Mouse (Mus musculus) heart, embryonic 10.5 days (tissue): ENCODE measurements around the gene Fmnl2. TPM values are rescaled to one million over a fixed set of nuclear protein-coding genes. Genes with fewer than 3 reads are reported as not detected.

ENCODE experiments used
- DNase-seq: peaks from one replicate; pipeline ENCODE4 v3.0.0-alpha.2; 2017; ENCODE audit warnings: low spot score
- H3K27ac ChIP-seq: fragments of 300-500 bp; sonication (generic); 2 replicates; pipeline ENCODE4 v1.5.1; 2016; ENCODE audit warnings: mild to moderate bottlenecking
- H3K27me3 ChIP-seq: fragments of 300-500 bp; sonication (generic); 2 replicates; pipeline ENCODE4 v1.6.1; 2016; ENCODE audit warnings: mild to moderate bottlenecking; ENCODE audit not compliant: poor library complexity, insufficient read depth, severe bottlenecking
- H3K36me3 ChIP-seq: fragments of 300-500 bp; sonication (generic); 2 replicates; pipeline ENCODE4 v1.6.1; 2016; ENCODE audit warnings: mild to moderate bottlenecking, moderate library complexity
- H3K4me1 ChIP-seq: fragments of 300-500 bp; sonication (generic); 2 replicates; pipeline ENCODE4 v1.6.1; 2016; ENCODE audit warnings: mild to moderate bottlenecking
- H3K4me3 ChIP-seq: fragments of 300-500 bp; sonication (generic); 2 replicates; pipeline ENCODE4 v1.5.1; 2016; ENCODE audit warnings: mild to moderate bottlenecking, moderate library complexity
- H3K9me3 ChIP-seq: fragments of 300-500 bp; sonication (generic); 2 replicates; pipeline ENCODE4 v1.6.1; 2016; ENCODE audit warnings: mild to moderate bottlenecking, moderate library complexity
- WGBS: fragments of 180-500 bp; shearing (Covaris S2); methylation state at CpG from one replicate; pipeline ENCODE4 v1.1.7; 2016; 5-methylcytosine and 5-hydroxymethylcytosine counted together
- polyA plus RNA-seq: library from polyadenylated mRNA; unstranded; fragments of >200 nt; fragmentation: Nextera tagmentation; extraction: Ambion mirVana; gene quantifications from 2 replicates; pipeline ENCODE4 v1.2.1, GENCODE M21; 2016

Gene Fmnl2
- polyA plus RNA-seq, 1 experiment from 2014 or later = 2.5 TPM

GRCm38 (mm10) chr2:52974056-52974455 is 116.4 kb downstream of the Fmnl2 start:
- no peaks in the 10 kb centered on the region for H3K9me3 ChIP-seq
- 83% methylated on average over 6 of the region's 6 CpGs for WGBS
- no peaks in the 10 kb centered on the region for H3K27me3 ChIP-seq
- no peak for DNase-seq
- H3K36me3 ChIP-seq = no peaks in the 10 kb centered on the region
- H3K4me1 ChIP-seq = no peaks in the 10 kb centered on the region; the same call in 1 of the 2 replicates
- H3K4me3 ChIP-seq = no peak overlapping the region
- H3K27ac ChIP-seq = no peak overlapping the region

DNA sequence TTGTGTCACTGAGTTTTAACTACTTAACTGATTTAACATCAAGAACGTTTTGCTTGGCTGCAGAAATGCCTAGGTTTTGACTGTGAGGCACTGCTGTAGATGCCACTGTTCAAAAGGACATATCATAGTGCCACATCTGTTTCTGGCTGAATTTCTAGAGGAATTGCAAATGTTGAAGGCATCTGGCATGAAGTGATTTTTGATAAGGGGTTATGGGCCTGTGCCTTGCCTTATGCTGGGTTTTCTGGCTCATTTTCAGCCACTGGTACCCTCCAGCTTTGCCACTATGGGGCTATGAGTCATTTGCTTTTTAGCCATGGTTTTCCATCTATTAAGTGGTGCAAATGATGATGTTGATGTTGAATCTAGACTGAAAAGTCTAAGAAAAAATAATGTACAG is 117.1 kb downstream of the Fmnl2 start:
- no peaks in the 10 kb centered on the region for H3K9me3 ChIP-seq
- no peak overlapping the region for H3K4me3 ChIP-seq
- no peaks in the 10 kb centered on the region for H3K36me3 ChIP-seq
- H3K27me3 ChIP-seq = no peaks in the 10 kb centered on the region
- no peaks in the 10 kb centered on the region; the same call in 1 of the 2 replicates for H3K4me1 ChIP-seq
- WGBS = 71% methylated on average over 1 of the region's 1 CpGs
- DNase-seq = no peak
- H3K27ac ChIP-seq = no peak overlapping the region

DNA sequence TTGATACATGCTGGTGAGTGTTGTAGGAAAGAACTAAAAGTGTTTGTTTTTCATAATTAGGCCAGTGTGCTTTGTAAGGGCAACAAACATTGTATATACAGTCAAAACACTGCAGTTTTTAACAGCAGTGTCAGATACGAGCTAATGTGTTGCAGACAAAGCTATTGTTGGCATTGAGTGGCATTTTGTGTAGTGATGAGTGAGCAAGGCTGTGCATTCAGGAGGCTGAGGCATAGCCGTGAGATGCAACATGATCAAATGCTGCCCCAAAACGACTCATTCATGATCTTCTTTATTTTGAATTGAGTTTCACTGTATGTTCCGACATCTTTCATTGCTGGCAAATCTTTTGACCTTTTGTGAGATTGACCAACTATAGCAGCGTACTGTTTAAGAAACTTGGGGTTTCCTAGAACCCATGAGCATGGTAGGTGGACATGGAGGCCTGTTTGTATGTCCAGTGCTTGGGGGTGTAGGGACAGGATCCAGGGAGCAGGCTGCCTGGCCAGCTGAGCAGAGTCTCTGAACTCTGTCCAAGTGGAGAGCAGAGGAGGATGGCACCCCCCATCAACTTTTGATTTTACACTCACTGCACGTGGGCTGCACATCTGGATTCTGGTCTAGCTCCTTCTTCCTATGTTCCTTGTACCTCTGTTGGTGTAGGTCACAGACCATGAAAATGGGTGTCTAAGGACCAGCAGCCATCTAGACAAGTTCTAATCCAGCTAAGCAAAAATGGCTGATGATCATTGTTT is 120.4 kb downstream of the Fmnl2 start:
- Histone ChIP-seq H3K9me3 (no peaks in the 10 kb centered on the region), H3K4me3 (no peak overlapping the region), H3K4me1 (peaks cover 4% of the 10 kb centered on the region; the same call in 1 of the 2 replicates), H3K27me3 (no peaks in the 10 kb centered on the region), H3K36me3 (no peaks in the 10 kb centered on the region), H3K27ac (no peak overlapping the region)
- 84% methylated on average over 6 of the region's 6 CpGs for WGBS
- DNase-seq = peak; percentile 61

- H3K4me1 ChIP-seq = peaks cover 4% of the 10 kb centered on the region; the same call in 1 of the 2 replicates
- H3K9me3 ChIP-seq = no peaks in the 10 kb centered on the region
- no peak overlapping the region for H3K4me3 ChIP-seq
- H3K27ac ChIP-seq = no peak overlapping the region
- H3K27me3 ChIP-seq = no peaks in the 10 kb centered on the region
- no peaks in the 10 kb centered on the region for H3K36me3 ChIP-seq
- WGBS = 83% methylated on average over 2 of the region's 2 CpGs
- peak; percentile 5 for DNase-seq
These were observed 121.1 kb downstream of the Fmnl2 start for GRCm38 (mm10) chr2:52978796-52979195.

DNA sequence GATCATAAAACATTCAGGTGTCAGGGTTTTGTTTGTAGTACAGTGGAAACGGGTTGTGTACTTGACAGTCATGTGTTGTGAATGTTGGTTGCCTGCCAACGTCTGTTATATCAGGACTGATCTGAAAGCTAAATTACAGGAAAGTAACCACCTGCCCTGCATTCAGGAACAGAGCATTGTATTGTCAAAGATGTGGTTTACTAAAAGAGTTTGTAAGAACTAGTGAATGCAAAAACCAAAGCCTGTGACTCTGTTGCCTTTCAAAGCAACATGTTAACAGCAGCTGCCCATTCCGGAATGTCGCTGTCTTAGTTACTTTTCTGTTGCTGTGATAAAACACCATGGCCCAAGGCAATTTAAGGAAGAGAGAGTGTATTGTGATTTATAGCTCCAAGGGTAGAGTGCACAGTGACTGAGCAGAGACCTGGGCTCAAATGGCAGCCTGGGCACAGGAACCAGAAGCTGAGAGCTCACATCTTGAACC is 121.7 kb downstream of the Fmnl2 start:
- WGBS = 55% methylated on average over 4 of the region's 4 CpGs
- no peak overlapping the region for H3K4me3 ChIP-seq
- H3K27ac ChIP-seq = no peak overlapping the region
- no peaks in the 10 kb centered on the region for H3K36me3 ChIP-seq
- H3K9me3 ChIP-seq = no peaks in the 10 kb centered on the region
- no peaks in the 10 kb centered on the region for H3K27me3 ChIP-seq
- peaks cover 4% of the 10 kb centered on the region; the same call in 1 of the 2 replicates for H3K4me1 ChIP-seq
- peak; percentile 27 for DNase-seq

DNA sequence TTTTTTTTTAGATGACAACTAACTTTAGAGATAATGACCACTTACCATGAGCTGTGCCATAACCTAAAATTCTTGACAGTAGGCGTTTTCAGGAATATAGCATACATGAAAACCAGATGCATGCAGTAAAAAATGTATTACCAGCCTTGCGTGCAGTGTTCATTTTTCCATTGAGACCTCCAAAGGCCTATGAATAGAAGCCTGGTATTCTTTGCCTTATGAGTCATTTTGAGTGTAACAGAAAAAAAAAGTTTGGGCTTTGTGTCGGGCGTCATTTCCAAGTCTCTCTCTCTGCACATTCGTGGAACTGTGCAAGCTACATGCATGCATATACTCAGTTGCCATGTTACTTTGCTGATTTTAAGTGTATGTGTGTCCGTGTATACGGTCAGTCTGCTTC is 123.5 kb downstream of the Fmnl2 start:
- H3K27me3 ChIP-seq = no peaks in the 10 kb centered on the region
- H3K9me3 ChIP-seq = no peaks in the 10 kb centered on the region
- WGBS = 87% methylated on average over 7 of the region's 7 CpGs
- no peak for DNase-seq
- no peak overlapping the region for H3K4me3 ChIP-seq
- peaks cover 9% of the 10 kb centered on the region; the same call in 1 of the 2 replicates for H3K4me1 ChIP-seq
- H3K36me3 ChIP-seq = no peaks in the 10 kb centered on the region
- no peak overlapping the region for H3K27ac ChIP-seq

GRCm38 (mm10) chr2:52981595-52981994 is 123.9 kb downstream of the Fmnl2 start:
- H3K27ac ChIP-seq = no peak overlapping the region

GRCm38 (mm10) chr2:52982502-52982901 is 124.8 kb downstream of the Fmnl2 start:
- no peaks in the 10 kb centered on the region for H3K9me3 ChIP-seq
- no peak overlapping the region for H3K4me3 ChIP-seq
- no peak for DNase-seq
- H3K4me1 ChIP-seq = peaks cover 12% of the 10 kb centered on the region; the same call in 1 of the 2 replicates
- H3K27me3 ChIP-seq = no peaks in the 10 kb centered on the region
- 67% methylated on average over 3 of the region's 3 CpGs for WGBS
- no peak overlapping the region for H3K27ac ChIP-seq
- H3K36me3 ChIP-seq = no peaks in the 10 kb centered on the region

More at GRCm38 (mm10) chr2:52981595-52981994, 123.9 kb downstream of the Fmnl2 start:
- no peak for DNase-seq
- H3K9me3 ChIP-seq = no peaks in the 10 kb centered on the region
- no peaks in the 10 kb centered on the region for H3K36me3 ChIP-seq
- no peak overlapping the region for H3K4me3 ChIP-seq
- 84% methylated on average over 8 of the region's 8 CpGs for WGBS
- peaks cover 9% of the 10 kb centered on the region; the same call in 1 of the 2 replicates for H3K4me1 ChIP-seq
- H3K27me3 ChIP-seq = no peaks in the 10 kb centered on the region

DNA sequence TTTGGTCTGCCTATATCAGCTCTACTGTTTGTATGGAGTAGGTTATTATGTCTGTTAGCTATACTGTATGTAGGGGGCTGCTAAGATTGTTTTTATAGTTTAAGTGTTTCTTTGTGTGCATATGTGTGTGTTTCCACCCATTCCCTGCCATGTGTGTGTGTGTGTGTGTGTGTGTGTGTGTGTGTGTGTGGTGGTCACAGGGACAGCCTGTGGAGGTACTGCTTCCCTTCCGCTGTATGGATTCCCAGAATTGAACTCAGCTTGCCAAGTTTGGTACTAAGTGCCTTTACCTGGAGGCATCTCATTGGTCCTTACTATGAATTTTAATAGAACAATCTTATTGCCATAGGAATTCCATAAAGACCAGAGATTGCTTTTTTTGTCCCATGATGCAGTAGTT is 126.9 kb downstream of the Fmnl2 start:
- no peak overlapping the region for H3K4me3 ChIP-seq
- no peaks in the 10 kb centered on the region for H3K9me3 ChIP-seq
- H3K36me3 ChIP-seq = no peaks in the 10 kb centered on the region
- no peaks in the 10 kb centered on the region for H3K27me3 ChIP-seq
- peaks cover 12% of the 10 kb centered on the region; the same call in 1 of the 2 replicates for H3K4me1 ChIP-seq
- H3K27ac ChIP-seq = no peak overlapping the region
- 88% methylated on average over 1 of the region's 1 CpGs for WGBS
- DNase-seq = peak; percentile 59

GRCm38 (mm10) chr2:52985167-52985566 is 127.5 kb downstream of the Fmnl2 start:
- 55% methylated on average over 4 of the region's 4 CpGs for WGBS
- H3K36me3 ChIP-seq = no peaks in the 10 kb centered on the region
- no peak overlapping the region for H3K27ac ChIP-seq
- no peaks in the 10 kb centered on the region for H3K9me3 ChIP-seq
- H3K4me1 ChIP-seq = peaks cover 12% of the 10 kb centered on the region; the same call in 1 of the 2 replicates
- no peak overlapping the region for H3K4me3 ChIP-seq
- no peaks in the 10 kb centered on the region for H3K27me3 ChIP-seq
- peak; percentile 61 for DNase-seq

DNA sequence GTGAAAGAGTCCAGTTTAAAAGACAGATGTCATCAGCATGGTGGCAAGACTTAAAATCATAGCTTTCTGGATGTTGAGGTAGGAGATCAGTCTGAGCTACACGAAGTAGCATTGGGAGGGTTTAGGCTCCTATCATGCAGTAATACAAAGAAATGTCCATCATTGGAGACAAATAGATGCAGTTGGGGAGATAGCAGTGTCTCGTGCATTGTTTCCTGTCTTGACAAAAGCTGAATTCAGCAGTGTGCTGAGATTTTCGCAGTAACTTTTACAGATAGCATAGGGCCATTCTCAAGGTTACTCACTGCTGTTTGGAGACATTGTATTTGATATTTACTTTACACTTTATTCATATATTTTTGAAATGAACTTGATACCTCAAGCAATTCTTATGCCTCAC is 128.7 kb downstream of the Fmnl2 start:
- Histone ChIP-seq H3K27me3 (no peaks in the 10 kb centered on the region), H3K4me3 (no peak overlapping the region), H3K4me1 (0 out of 2 replicates have a peak, but pooled peaks cover 9% of the 10 kb centered on the region), H3K27ac (no peak overlapping the region), H3K9me3 (no peaks in the 10 kb centered on the region), H3K36me3 (no peaks in the 10 kb centered on the region)
- no peak for DNase-seq
- 64% methylated on average over 3 of the region's 3 CpGs for WGBS

GRCm38 (mm10) chr2:52987035-52987434 is 129.4 kb downstream of the Fmnl2 start:
- no peak for DNase-seq
- Histone ChIP-seq H3K36me3 (no peaks in the 10 kb centered on the region), H3K9me3 (no peaks in the 10 kb centered on the region), H3K27ac (no peak overlapping the region), H3K4me3 (no peak overlapping the region), H3K27me3 (no peaks in the 10 kb centered on the region), H3K4me1 (0 out of 2 replicates have a peak, but pooled peaks cover 10% of the 10 kb centered on the region)
- 81% methylated on average over 6 of the region's 6 CpGs for WGBS

DNA sequence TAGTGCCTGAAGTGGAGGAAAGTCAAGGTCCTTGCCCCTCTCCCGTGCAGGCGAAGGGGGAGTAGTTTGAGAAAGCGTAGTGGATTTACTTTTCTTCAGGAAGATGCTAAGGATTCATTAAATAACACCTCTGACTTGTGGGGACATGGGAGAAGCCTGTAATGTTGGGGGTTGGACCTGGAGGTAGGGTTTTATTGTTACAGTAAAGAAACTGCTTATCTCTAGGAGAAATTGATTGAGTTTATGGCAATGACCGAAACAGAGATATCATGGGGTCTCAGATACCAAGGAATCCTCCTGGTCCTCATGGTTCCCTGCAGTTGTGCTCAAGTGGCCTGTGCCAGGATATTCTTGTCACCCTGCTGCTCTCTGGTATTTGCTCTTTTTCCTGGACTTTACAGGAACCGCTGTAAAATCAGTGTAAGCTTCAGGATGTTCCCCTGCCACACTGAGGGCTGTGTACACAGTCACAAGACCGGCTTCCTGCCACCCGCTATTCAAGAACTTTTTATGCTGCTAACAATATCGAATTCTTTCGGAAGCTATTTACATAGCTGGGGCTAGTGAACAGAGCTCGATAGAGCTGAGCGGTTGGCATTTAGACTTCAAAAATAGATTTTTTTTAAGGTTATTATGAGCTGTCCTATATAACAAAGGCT is 130.1 kb downstream of the Fmnl2 start:
- Histone ChIP-seq H3K4me3 (no peak overlapping the region), H3K27me3 (no peaks in the 10 kb centered on the region), H3K4me1 (0 out of 2 replicates have a peak, but pooled peaks cover 10% of the 10 kb centered on the region), H3K9me3 (no peaks in the 10 kb centered on the region), H3K27ac (no peak overlapping the region), H3K36me3 (no peaks in the 10 kb centered on the region)
- 76% methylated on average over 11 of the region's 11 CpGs for WGBS
- no peak for DNase-seq
